Mouse (Mus musculus): ENCODE results near the gene Clba1. TPM values are rescaled to one million over a fixed set of nuclear protein-coding genes. Genes with fewer than 3 reads are reported as not detected.

Clba1 gene
- polyA plus RNA-seq, 1 experiment from 2014 or later = 9.5 TPM

- H3K27ac ChIP-seq (ENCODE audit: poor library complexity, severe bottlenecking) = no peak overlapping the region
- no peak overlapping the region for H3K4me2 ChIP-seq
- H3K27me3 ChIP-seq (replicated peaks) = peaks cover 11% of the 10 kb centered on the region; the same call in 1 of the 2 replicates
- no peaks in the 10 kb centered on the region for H3K9me3 ChIP-seq (replicated peaks)
- no peak overlapping the region for H3K9ac ChIP-seq
- H3K4me1 ChIP-seq (replicated peaks) = peaks cover 10% of the 10 kb centered on the region
- H3K36me3 ChIP-seq = no peaks in the 10 kb centered on the region
- no peak for ATAC-seq (ENCODE audit: insufficient number of reproducible peaks, low FRiP score)
- WGBS = 19% methylated on average over 8 of the region's 8 CpGs
- H3K4me3 ChIP-seq = no peak overlapping the region
Measured at GRCm38 (mm10) chr12:112851116-112851515, 42.4 kb downstream of the Clba1 start.

DNA sequence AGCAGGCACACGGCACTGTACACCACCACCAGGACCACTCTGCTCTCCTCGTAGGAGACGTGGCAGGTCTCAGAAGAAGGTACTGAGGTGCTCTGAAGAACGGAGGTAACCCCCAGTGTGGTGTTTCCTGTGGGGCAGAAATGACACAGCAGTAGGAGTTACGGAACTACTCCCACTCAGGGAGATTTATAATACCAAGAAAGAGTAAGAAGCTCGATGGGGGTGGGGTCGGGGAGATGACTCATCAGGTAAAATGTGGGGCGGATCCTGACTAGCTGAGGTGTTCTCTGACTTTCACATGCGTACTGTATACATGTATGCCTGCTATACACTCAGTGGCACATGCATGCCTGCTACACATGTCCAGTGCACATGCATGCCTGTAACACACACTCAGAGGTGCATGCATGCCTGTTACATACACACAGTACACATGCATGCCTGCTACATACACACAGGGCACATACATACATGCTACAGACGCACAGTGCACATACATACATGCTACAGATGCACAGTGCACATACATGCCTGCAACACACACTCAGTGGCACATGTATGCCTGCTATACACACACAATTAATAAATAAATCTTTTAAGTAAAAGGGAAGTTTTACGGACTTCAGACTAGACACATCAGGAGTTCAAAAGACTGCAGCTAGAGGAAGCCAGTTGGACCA lies 44.5 kb downstream of the Clba1 start:
- no peaks in the 10 kb centered on the region for H3K9me3 ChIP-seq (replicated peaks)
- ATAC-seq (ENCODE audit: insufficient number of reproducible peaks, low FRiP score) = no peak
- 77% methylated on average over 11 of the region's 11 CpGs for WGBS

GRCm38 (mm10) chr12:112854610-112855333 lies 46.0 kb downstream of the Clba1 start:
- H3K4me2 ChIP-seq = no peak overlapping the region
- peaks cover 11% of the 10 kb centered on the region; the same call in 1 of the 2 replicates for H3K27me3 ChIP-seq (replicated peaks)
- no peaks in the 10 kb centered on the region for H3K9me3 ChIP-seq (replicated peaks)
- no peak overlapping the region for H3K27ac ChIP-seq (ENCODE audit: poor library complexity, severe bottlenecking)
- H3K9ac ChIP-seq = no peak overlapping the region
- peaks cover 10% of the 10 kb centered on the region for H3K4me1 ChIP-seq (replicated peaks)
- H3K4me3 ChIP-seq = no peak overlapping the region
- no peak for ATAC-seq (ENCODE audit: insufficient number of reproducible peaks, low FRiP score)
- H3K36me3 ChIP-seq = no peaks in the 10 kb centered on the region
- 65% methylated on average over 7 of the region's 7 CpGs for WGBS

More for the DNA sequence above, 44.5 kb downstream of the Clba1 start:
- peaks cover 10% of the 10 kb centered on the region for H3K4me1 ChIP-seq (replicated peaks)
- no peak overlapping the region for H3K4me3 ChIP-seq
- H3K4me2 ChIP-seq = no peak overlapping the region
- H3K9ac ChIP-seq = no peak overlapping the region
- peaks cover 11% of the 10 kb centered on the region; the same call in 1 of the 2 replicates for H3K27me3 ChIP-seq (replicated peaks)
- no peak overlapping the region for H3K27ac ChIP-seq (ENCODE audit: poor library complexity, severe bottlenecking)
- H3K36me3 ChIP-seq = no peaks in the 10 kb centered on the region

DNA sequence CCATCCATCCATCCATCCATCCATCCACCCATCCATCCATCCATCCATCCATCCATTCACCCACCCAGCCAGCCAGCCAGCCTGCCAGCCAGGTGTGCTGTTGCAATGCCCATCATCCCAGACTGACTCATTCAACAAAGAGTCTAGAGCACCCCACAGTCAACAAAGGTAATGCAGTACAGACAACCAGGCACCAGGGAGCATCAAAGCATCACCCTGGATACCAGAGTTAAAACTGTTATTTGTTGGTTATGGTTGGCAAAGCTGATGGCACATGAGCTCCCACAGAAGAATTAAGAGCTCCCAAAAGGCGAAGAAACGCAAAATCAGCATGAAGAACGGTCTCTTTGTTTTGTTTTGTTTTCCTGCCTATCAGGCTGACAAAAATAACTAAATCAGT lies 47.6 kb downstream of the Clba1 start:
- Histone ChIP-seq H3K4me1 (replicated peaks) (peaks cover 5% of the 10 kb centered on the region), H3K9ac (no peak overlapping the region), H3K27ac (ENCODE audit: poor library complexity, severe bottlenecking) (no peak overlapping the region), H3K4me2 (no peak overlapping the region), H3K27me3 (replicated peaks) (peaks cover 11% of the 10 kb centered on the region; the same call in 1 of the 2 replicates), H3K36me3 (no peaks in the 10 kb centered on the region), H3K4me3 (no peak overlapping the region), H3K9me3 (replicated peaks) (no peaks in the 10 kb centered on the region)
- no peak for ATAC-seq (ENCODE audit: insufficient number of reproducible peaks, low FRiP score)
- WGBS = 77% methylated on average over 3 of the region's 3 CpGs

- no peak overlapping the region for H3K27ac ChIP-seq (ENCODE audit: poor library complexity, severe bottlenecking)
- no peak overlapping the region for H3K9ac ChIP-seq
- H3K4me3 ChIP-seq = no peak overlapping the region
- no peak for ATAC-seq (ENCODE audit: insufficient number of reproducible peaks, low FRiP score)
- WGBS = 55% methylated on average over 9 of the region's 9 CpGs
- no peaks in the 10 kb centered on the region for H3K9me3 ChIP-seq (replicated peaks)
- H3K4me2 ChIP-seq = no peak overlapping the region
- H3K36me3 ChIP-seq = no peaks in the 10 kb centered on the region
- H3K27me3 ChIP-seq (replicated peaks) = peaks cover 4% of the 10 kb centered on the region; the same call in 1 of the 2 replicates
- H3K4me1 ChIP-seq (replicated peaks) = peaks cover 6% of the 10 kb centered on the region; the same call in 1 of the 2 replicates
Measured at GRCm38 (mm10) chr12:112857021-112857925, 48.5 kb downstream of the Clba1 start.

DNA sequence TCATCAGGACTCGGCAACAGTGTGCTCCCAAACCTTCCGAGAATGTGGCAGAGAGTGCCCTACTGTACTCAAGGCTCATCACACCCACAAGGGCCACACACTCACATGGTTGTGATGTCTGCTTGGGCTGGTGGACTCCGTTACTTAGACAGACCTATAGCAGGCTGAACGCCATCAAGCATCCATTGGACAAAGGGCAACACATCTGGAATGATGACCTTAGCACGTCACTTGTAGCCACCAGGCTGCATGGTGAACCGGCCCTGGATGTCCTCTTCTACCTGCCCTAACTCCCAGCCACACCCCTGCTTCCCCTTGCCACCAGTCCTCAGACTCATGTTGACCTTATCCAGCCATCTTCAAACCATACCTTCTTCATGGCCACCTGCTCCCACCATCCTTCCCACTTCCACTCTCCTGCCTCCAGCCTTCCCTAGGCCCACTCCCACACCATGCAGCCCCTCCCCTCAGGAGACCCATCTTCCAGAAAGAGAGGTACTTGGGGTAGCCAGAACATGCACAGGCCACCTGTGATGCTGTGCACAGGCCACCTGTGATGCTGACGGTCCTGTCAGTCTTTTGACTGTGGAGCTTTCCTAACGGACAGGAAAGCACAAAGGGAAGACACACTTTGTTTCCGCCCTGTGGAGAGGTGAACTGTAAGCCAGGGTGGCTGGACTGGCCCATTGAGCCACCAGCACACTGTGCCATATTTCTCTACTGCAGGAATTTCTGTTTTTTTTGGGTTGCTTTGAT lies 50.0 kb downstream of the Clba1 start:
- H3K9me3 ChIP-seq (replicated peaks) = no peaks in the 10 kb centered on the region
- no peaks in the 10 kb centered on the region for H3K36me3 ChIP-seq
- H3K27me3 ChIP-seq (replicated peaks) = no peaks in the 10 kb centered on the region
- H3K4me2 ChIP-seq = no peak overlapping the region
- ATAC-seq (ENCODE audit: insufficient number of reproducible peaks, low FRiP score) = no peak
- no peak overlapping the region for H3K4me3 ChIP-seq
- 83% methylated on average over 9 of the region's 9 CpGs for WGBS
- H3K27ac ChIP-seq (ENCODE audit: poor library complexity, severe bottlenecking) = no peak overlapping the region
- peaks cover 6% of the 10 kb centered on the region; the same call in 1 of the 2 replicates for H3K4me1 ChIP-seq (replicated peaks)
- H3K9ac ChIP-seq = no peak overlapping the region

DNA sequence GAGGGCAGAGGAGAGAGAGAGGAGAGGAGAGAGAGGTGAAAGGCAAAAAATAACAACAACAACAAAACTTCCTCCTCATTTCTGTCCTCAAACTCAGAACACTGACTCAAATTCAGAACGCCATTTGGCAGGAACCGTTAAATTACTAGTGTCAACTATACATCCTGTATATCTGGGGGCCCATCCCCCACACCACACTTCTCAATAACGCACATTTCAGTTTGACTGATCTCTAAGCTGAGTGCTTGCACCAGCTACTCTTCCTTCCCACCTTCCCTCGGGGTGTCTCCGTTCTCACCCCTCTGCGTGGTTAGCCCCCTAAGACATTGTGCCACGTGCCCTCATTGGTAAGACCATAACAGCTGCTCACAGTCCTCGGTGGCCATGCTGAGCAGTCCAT lies 51.2 kb downstream of the Clba1 start:
- Histone ChIP-seq H3K9ac (no peak overlapping the region), H3K4me2 (no peak overlapping the region), H3K4me3 (no peak overlapping the region), H3K9me3 (replicated peaks) (no peaks in the 10 kb centered on the region), H3K4me1 (replicated peaks) (peaks cover 6% of the 10 kb centered on the region; the same call in 1 of the 2 replicates), H3K27me3 (replicated peaks) (no peaks in the 10 kb centered on the region), H3K27ac (ENCODE audit: poor library complexity, severe bottlenecking) (no peak overlapping the region), H3K36me3 (no peaks in the 10 kb centered on the region)
- WGBS = 67% methylated on average over 8 of the region's 8 CpGs
- no peak for ATAC-seq (ENCODE audit: insufficient number of reproducible peaks, low FRiP score)

GRCm38 (mm10) chr12:112860765-112861164 lies 52.0 kb downstream of the Clba1 start:
- H3K4me2 ChIP-seq = no peak overlapping the region

DNA sequence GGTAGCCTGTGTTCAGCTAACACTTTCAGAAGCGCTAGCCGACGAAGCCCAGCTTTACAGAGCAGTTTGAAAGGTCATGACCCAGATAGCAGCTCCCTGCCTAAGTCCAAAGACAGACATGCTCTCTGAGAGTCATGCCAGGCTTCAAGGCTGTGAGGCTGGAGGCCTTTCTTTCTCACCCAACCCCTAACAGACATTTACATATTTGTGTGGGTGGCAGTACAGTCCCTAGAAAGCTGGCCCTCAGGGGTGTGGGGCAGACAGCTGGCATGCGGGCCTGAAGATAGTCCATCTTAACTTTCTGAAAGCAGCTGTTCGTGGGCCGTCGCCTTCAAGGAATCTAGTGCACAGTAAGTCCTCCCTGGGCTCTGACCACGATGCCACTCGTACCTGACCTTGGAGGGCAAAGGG lies 53.2 kb downstream of the Clba1 start:
- Histone ChIP-seq H3K36me3 (no peaks in the 10 kb centered on the region), H3K27me3 (replicated peaks) (0 out of 2 replicates have a peak, but pooled peaks cover 1% of the 10 kb centered on the region), H3K27ac (ENCODE audit: poor library complexity, severe bottlenecking) (no peak overlapping the region), H3K4me1 (replicated peaks) (peaks cover 6% of the 10 kb centered on the region; the same call in 1 of the 2 replicates), H3K9ac (no peak overlapping the region), H3K4me2 (no peak overlapping the region), H3K9me3 (replicated peaks) (no peaks in the 10 kb centered on the region), H3K4me3 (no peak overlapping the region)
- WGBS = 62% methylated on average over 9 of the region's 9 CpGs
- no peak for ATAC-seq (ENCODE audit: insufficient number of reproducible peaks, low FRiP score)

More at GRCm38 (mm10) chr12:112860765-112861164, 52.0 kb downstream of the Clba1 start:
- Histone ChIP-seq H3K36me3 (no peaks in the 10 kb centered on the region), H3K27ac (ENCODE audit: poor library complexity, severe bottlenecking) (no peak overlapping the region), H3K9ac (no peak overlapping the region), H3K4me1 (replicated peaks) (peaks cover 6% of the 10 kb centered on the region; the same call in 1 of the 2 replicates), H3K4me3 (no peak overlapping the region), H3K27me3 (replicated peaks) (no peaks in the 10 kb centered on the region), H3K9me3 (replicated peaks) (no peaks in the 10 kb centered on the region)
- WGBS = 72% methylated on average over 7 of the region's 7 CpGs
- no peak; the same call in 1 of the 2 replicates for ATAC-seq (ENCODE audit: insufficient number of reproducible peaks, low FRiP score)

DNA sequence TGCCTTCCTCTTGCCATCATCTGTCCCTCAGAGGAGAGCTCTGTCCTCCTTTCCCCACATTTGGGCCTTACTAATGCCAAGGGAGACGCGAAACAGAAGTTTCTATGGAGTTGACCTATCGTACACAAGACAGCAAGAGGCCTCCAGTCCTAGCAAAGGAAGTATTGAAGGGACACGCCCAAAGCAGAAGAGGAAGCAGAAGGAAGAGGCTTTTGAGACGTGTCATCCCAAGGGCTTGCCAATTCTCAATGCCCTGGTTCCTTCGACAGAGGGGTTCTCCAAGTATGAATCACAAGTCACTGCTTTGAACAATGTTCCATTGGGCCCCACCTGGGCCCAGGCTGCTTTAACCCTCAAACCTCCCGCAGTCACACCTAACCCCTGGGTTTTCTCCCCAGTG lies 56.1 kb downstream of the Clba1 start:
- Histone ChIP-seq H3K9ac (no peak overlapping the region), H3K9me3 (replicated peaks) (no peaks in the 10 kb centered on the region), H3K27ac (ENCODE audit: poor library complexity, severe bottlenecking) (no peak overlapping the region), H3K4me1 (replicated peaks) (peaks cover 11% of the 10 kb centered on the region), H3K27me3 (replicated peaks) (peaks cover 16% of the 10 kb centered on the region), H3K4me2 (no peak overlapping the region), H3K36me3 (no peaks in the 10 kb centered on the region), H3K4me3 (no peak overlapping the region)
- ATAC-seq (ENCODE audit: insufficient number of reproducible peaks, low FRiP score) = no peak
- 79% methylated on average over 7 of the region's 7 CpGs for WGBS

Data from heart, embryonic 12.5 days (tissue).